Mouse (Mus musculus): ENCODE results near the gene Gpcpd1. TPM values are rescaled to one million over a fixed set of nuclear protein-coding genes. Genes with fewer than 3 reads are reported as not detected.

Gene Gpcpd1
- total and polyA plus RNA-seq, 2 experiments from 2014 or later = 55.7 to 84.0 TPM

DNA sequence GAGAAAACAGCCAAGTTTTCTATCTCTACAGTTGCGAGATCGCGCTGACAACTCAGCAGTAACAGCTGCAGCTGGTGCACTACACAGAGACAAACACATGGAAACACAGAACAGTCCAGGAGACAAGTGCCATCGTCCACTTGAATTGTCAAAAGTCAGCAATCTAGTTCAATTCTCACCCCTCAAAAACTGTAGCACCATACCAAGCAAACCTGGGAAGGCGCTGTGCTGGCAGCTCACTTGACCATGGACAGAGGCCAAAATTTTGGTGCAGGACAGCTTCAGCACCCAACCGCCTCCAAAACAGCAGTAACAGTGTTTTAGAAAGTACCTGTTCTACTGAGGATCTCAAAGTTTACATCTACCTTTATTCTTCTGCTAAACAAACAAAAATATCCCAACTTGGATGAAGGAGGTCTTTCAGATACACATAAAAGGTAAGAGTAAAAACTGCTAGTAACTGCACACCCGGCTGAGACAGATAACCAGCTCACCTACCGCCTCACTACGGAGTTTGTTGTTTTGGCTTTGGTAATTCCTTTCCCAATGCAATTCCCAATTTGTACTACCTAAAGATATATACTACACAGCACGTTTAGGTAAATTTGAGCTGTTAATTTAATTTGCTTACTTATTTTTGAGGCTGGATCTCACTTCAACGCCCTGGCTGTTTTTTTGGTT is 11.6 kb downstream of the Gpcpd1 start:
- Histone ChIP-seq H3K4me3 (ENCODE audit: low read depth, low read length) (peak overlapping the region; percentile 74; the same call in 1 of the 2 replicates), H3K9me3 (ENCODE audit: low read length) (no peaks in the 10 kb centered on the region), H3K9ac (replicated peaks; ENCODE audit: low read length, poor library complexity, severe bottlenecking) (0 out of 2 replicates have a peak overlapping the region, but pooled peaks have one; percentile 24), H3K4me2 (ENCODE audit: low read depth, low read length, poor library complexity, severe bottlenecking) (peak overlapping the region; percentile 42), H3K4me1 (ENCODE audit: insufficient read depth, low read length) (peaks cover 4% of the 10 kb centered on the region; the same call in 1 of the 2 replicates), H3K36me3 (ENCODE audit: insufficient read depth, low read length) (peaks cover 4% of the 10 kb centered on the region; the same call in 1 of the 2 replicates), H3K27me3 (ENCODE audit: insufficient read depth, low read length) (no peaks in the 10 kb centered on the region), H3K27ac (ENCODE audit: low read depth, low read length) (peak overlapping the region; percentile 38; the same call in 1 of the 2 replicates)
- 81% methylated on average over 11 of the region's 11 CpGs for WGBS
- no peak for TF ChIP-seq CTCF (IDR thresholded peaks at IDR 0.05)
- peak; percentile 29 for DNase-seq (ENCODE audit: low spot score)
- no peak for ATAC-seq (ENCODE audit: low FRiP score)

GRCm38 (mm10) chr2:132575256-132575655 is 12.3 kb downstream of the Gpcpd1 start:
- TF ChIP-seq CTCF (IDR thresholded peaks at IDR 0.05) = no peak
- peaks cover 4% of the 10 kb centered on the region; the same call in 1 of the 2 replicates for H3K4me1 ChIP-seq (ENCODE audit: insufficient read depth, low read length)
- H3K4me2 ChIP-seq (ENCODE audit: low read depth, low read length, poor library complexity, severe bottlenecking) = peak overlapping the region; percentile 42; the same call in 1 of the 2 replicates
- no peaks in the 10 kb centered on the region for H3K27me3 ChIP-seq (ENCODE audit: insufficient read depth, low read length)
- 89% methylated on average over 3 of the region's 3 CpGs for WGBS
- H3K36me3 ChIP-seq (ENCODE audit: insufficient read depth, low read length) = peaks cover 4% of the 10 kb centered on the region; the same call in 1 of the 2 replicates
- no peak for ATAC-seq (ENCODE audit: low FRiP score)
- no peak overlapping the region for H3K9ac ChIP-seq (replicated peaks; ENCODE audit: low read length, poor library complexity, severe bottlenecking)
- no peak overlapping the region for H3K4me3 ChIP-seq (ENCODE audit: low read depth, low read length)
- H3K9me3 ChIP-seq (ENCODE audit: low read length) = no peaks in the 10 kb centered on the region
- DNase-seq (ENCODE audit: low spot score) = no peak
- H3K27ac ChIP-seq (ENCODE audit: low read depth, low read length) = no peak overlapping the region

- Histone ChIP-seq H3K4me1 (ENCODE audit: insufficient read depth, low read length) (peaks cover 4% of the 10 kb centered on the region; the same call in 1 of the 2 replicates), H3K9me3 (ENCODE audit: low read length) (no peaks in the 10 kb centered on the region), H3K27ac (ENCODE audit: low read depth, low read length) (no peak overlapping the region), H3K27me3 (ENCODE audit: insufficient read depth, low read length) (no peaks in the 10 kb centered on the region), H3K4me3 (ENCODE audit: low read depth, low read length) (no peak overlapping the region), H3K4me2 (ENCODE audit: low read depth, low read length, poor library complexity, severe bottlenecking) (no peak overlapping the region), H3K9ac (replicated peaks; ENCODE audit: low read length, poor library complexity, severe bottlenecking) (no peak overlapping the region), H3K36me3 (ENCODE audit: insufficient read depth, low read length) (peaks cover 4% of the 10 kb centered on the region; the same call in 1 of the 2 replicates)
- ATAC-seq (ENCODE audit: low FRiP score) (no peak), DNase-seq (ENCODE audit: low spot score) (no peak)
- WGBS = 83% methylated on average over 2 of the region's 2 CpGs
- no peak for TF ChIP-seq CTCF (IDR thresholded peaks at IDR 0.05)
These were observed 14.2 kb downstream of the Gpcpd1 start for GRCm38 (mm10) chr2:132573280-132573679.

DNA sequence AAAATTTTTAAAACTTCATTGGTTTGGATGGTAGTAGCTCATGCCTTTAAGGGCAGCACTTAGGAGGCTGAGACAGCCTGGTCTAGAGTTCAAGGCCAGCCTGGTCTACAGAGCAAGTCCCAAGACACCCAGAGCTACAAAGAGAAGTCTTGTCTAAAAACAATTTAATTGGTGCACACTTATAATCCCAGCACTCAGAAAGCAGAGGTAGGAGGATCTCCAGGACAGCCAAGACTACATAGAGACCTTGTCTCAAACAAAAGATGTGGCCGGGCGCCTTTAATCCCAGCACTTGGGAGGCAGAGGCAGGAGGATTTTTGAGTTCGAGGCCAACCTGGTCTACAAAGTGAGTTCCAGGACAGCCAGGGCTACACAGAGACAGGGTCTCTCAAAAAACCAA is 14.9 kb downstream of the Gpcpd1 start:
- no peak overlapping the region for H3K4me2 ChIP-seq (ENCODE audit: low read depth, low read length, poor library complexity, severe bottlenecking)
- DNase-seq (ENCODE audit: low spot score) (no peak), ATAC-seq (ENCODE audit: low FRiP score) (no peak)
- TF ChIP-seq CTCF (IDR thresholded peaks at IDR 0.05) = no peak
- H3K27me3 ChIP-seq (ENCODE audit: insufficient read depth, low read length) = no peaks in the 10 kb centered on the region
- no peak overlapping the region for H3K9ac ChIP-seq (replicated peaks; ENCODE audit: low read length, poor library complexity, severe bottlenecking)
- H3K4me3 ChIP-seq (ENCODE audit: low read depth, low read length) = no peak overlapping the region
- no peak overlapping the region for H3K27ac ChIP-seq (ENCODE audit: low read depth, low read length)
- peaks cover 4% of the 10 kb centered on the region; the same call in 1 of the 2 replicates for H3K4me1 ChIP-seq (ENCODE audit: insufficient read depth, low read length)
- WGBS = 96% methylated on average over 3 of the region's 3 CpGs
- no peaks in the 10 kb centered on the region for H3K9me3 ChIP-seq (ENCODE audit: low read length)
- peaks cover 4% of the 10 kb centered on the region; the same call in 1 of the 2 replicates for H3K36me3 ChIP-seq (ENCODE audit: insufficient read depth, low read length)

- ATAC-seq (ENCODE audit: low FRiP score) (no peak), DNase-seq (ENCODE audit: low spot score) (no peak)
- no peak overlapping the region for H3K4me3 ChIP-seq (ENCODE audit: low read depth, low read length)
- H3K9ac ChIP-seq (replicated peaks; ENCODE audit: low read length, poor library complexity, severe bottlenecking) = no peak overlapping the region
- H3K9me3 ChIP-seq (ENCODE audit: low read length) = no peaks in the 10 kb centered on the region
- peaks cover 14% of the 10 kb centered on the region for H3K36me3 ChIP-seq (ENCODE audit: insufficient read depth, low read length)
- 98% methylated on average over 2 of the region's 2 CpGs for WGBS
- no peaks in the 10 kb centered on the region for H3K4me1 ChIP-seq (ENCODE audit: insufficient read depth, low read length)
- H3K27ac ChIP-seq (ENCODE audit: low read depth, low read length) = no peak overlapping the region
- no peak overlapping the region for H3K4me2 ChIP-seq (ENCODE audit: low read depth, low read length, poor library complexity, severe bottlenecking)
- no peak for TF ChIP-seq CTCF (IDR thresholded peaks at IDR 0.05)
- no peaks in the 10 kb centered on the region for H3K27me3 ChIP-seq (ENCODE audit: insufficient read depth, low read length)
These were observed 16.2 kb downstream of the Gpcpd1 start for GRCm38 (mm10) chr2:132571301-132571700.

- Histone ChIP-seq H3K9ac (replicated peaks; ENCODE audit: low read length, poor library complexity, severe bottlenecking) (no peak overlapping the region), H3K4me2 (ENCODE audit: low read depth, low read length, poor library complexity, severe bottlenecking) (no peak overlapping the region), H3K4me1 (ENCODE audit: insufficient read depth, low read length) (no peaks in the 10 kb centered on the region), H3K36me3 (ENCODE audit: insufficient read depth, low read length) (peaks cover 15% of the 10 kb centered on the region), H3K27me3 (ENCODE audit: insufficient read depth, low read length) (no peaks in the 10 kb centered on the region), H3K27ac (ENCODE audit: low read depth, low read length) (no peak overlapping the region), H3K9me3 (ENCODE audit: low read length) (no peaks in the 10 kb centered on the region), H3K4me3 (ENCODE audit: low read depth, low read length) (no peak overlapping the region)
- no peak for TF ChIP-seq CTCF (IDR thresholded peaks at IDR 0.05)
- ATAC-seq (ENCODE audit: low FRiP score) (no peak), DNase-seq (ENCODE audit: low spot score) (no peak)
These were observed 16.7 kb downstream of the Gpcpd1 start for GRCm38 (mm10) chr2:132570869-132571268.

All from midbrain, postnatal 0 days (tissue).